Mouse (Mus musculus) limb, embryonic 14.5 days (tissue): ENCODE results near the gene Nrp2. TPM values are rescaled to one million over a fixed set of nuclear protein-coding genes. Genes with fewer than 3 reads are reported as not detected.

Source experiments
- ATAC-seq: fragments of 200-750 bp; cut with Nextera tagmentation; 2 replicates; pipeline ENCODE4 v1.8.0; 2017; ENCODE audit warnings: low read depth, moderate number of reproducible peaks, moderate TSS enrichment; ENCODE audit not compliant: low FRiP score
- DNase-seq: peaks from one replicate; pipeline ENCODE4 v3.0.0-alpha.2; 2015; ENCODE audit warnings: low spot score
- H3K27ac ChIP-seq: fragments of 300-500 bp; sonication (generic); replicated peaks from 2 replicates; pipeline ENCODE4 v1.5.1; 2014; ENCODE audit warnings: low read depth, mild to moderate bottlenecking, low read length, moderate library complexity, mixed read lengths
- H3K27me3 ChIP-seq: fragments of 300-500 bp; sonication (generic); 2 replicates; pipeline ENCODE4 v1.6.1; 2014; ENCODE audit warnings: low read length, mixed read lengths; ENCODE audit not compliant: control insufficient read depth, insufficient read depth
- H3K36me3 ChIP-seq: fragments of 300-500 bp; sonication (generic); 2 replicates; pipeline ENCODE4 v1.6.1; 2014; ENCODE audit warnings: mild to moderate bottlenecking, low read length, moderate library complexity, mixed read lengths; ENCODE audit not compliant: control insufficient read depth, insufficient read depth
- H3K4me1 ChIP-seq: fragments of 300-500 bp; sonication (generic); 2 replicates; pipeline ENCODE4 v1.6.1; 2014; ENCODE audit warnings: antibody characterized with exemption, low read length, mixed read lengths; ENCODE audit not compliant: control insufficient read depth, insufficient read depth
- H3K4me2 ChIP-seq: fragments of 300-500 bp; sonication (generic); replicated peaks from 2 replicates; pipeline ENCODE4 v1.6.1; 2014; ENCODE audit warnings: low read depth, mild to moderate bottlenecking, low read length, moderate library complexity; ENCODE audit not compliant: severe bottlenecking
- H3K4me3 ChIP-seq: fragments of 300-500 bp; sonication (generic); replicated peaks from 2 replicates; pipeline ENCODE4 v1.5.1; 2014; ENCODE audit warnings: low read length
- H3K9ac ChIP-seq: fragments of 300-500 bp; sonication (generic); 2 replicates; pipeline ENCODE4 v1.6.1; 2014; ENCODE audit warnings: mild to moderate bottlenecking, low read depth, low read length, moderate library complexity; ENCODE audit not compliant: severe bottlenecking
- H3K9me3 ChIP-seq: fragments of 300-500 bp; sonication (generic); 2 replicates; pipeline ENCODE4 v1.6.1; 2016; ENCODE audit warnings: low read length; ENCODE audit not compliant: control insufficient read depth
- POLR2A ChIP-seq: fragments of 200-500 bp; IDR thresholded peaks from 2 replicates; pipeline ENCODE4 v1.8.0; 2012; ENCODE audit warnings: inconsistent platforms, mild to moderate bottlenecking, moderate library complexity, borderline replicate concordance; ENCODE audit not compliant: insufficient read depth, insufficient read length; ENCODE audit errors: extremely low read depth
- WGBS: fragments of 180-500 bp; shearing (Covaris S2); extraction: QIAGEN DNeasy Blood & Tissue Kit; methylation state at CpG from one replicate; pipeline ENCODE4 v1.1.7; 2014; 5-methylcytosine and 5-hydroxymethylcytosine counted together
- polyA plus RNA-seq, 2 experiments: library from polyadenylated mRNA; depleted of rRNA in 1 of 2; stranded (reverse) in 1 of 2; unstranded in 1 of 2; fragments of >200 nt; fragmentation: Nextera tagmentation in 1 of 2; extraction: Ambion mirVana in 1 of 2; gene quantifications; 2 replicates each; pipeline versions ENCODE4 v1.2.1 to v1.2.3; 2012 to 2014

Nrp2 gene
- polyA plus RNA-seq, 2 experiments, result 30.4 to 60.3 TPM

DNA sequence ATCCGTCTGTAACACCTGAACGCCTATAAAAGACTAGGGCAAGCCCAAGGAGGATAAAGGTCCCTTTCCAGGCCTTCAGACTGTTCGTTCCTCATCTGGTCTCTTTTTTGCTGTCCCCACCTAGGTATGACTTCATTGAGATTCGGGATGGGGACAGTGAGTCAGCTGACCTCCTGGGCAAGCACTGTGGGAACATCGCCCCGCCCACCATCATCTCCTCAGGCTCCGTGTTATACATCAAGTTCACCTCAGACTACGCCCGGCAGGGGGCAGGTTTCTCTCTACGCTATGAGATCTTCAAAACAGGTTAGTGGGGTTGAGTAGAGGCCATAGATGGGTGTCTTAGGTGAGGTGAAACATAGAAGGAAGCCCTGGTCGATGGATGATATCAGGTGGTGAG is 35.1 kb downstream of the Nrp2 start:
- Histone ChIP-seq H3K9ac (no peak overlapping the region), H3K27ac (no peak overlapping the region), H3K4me3 (no peak overlapping the region), H3K36me3 (peaks cover 18% of the 10 kb centered on the region), H3K9me3 (no peaks in the 10 kb centered on the region), H3K27me3 (no peaks in the 10 kb centered on the region), H3K4me1 (peaks cover 2% of the 10 kb centered on the region), H3K4me2 (no peak overlapping the region)
- no peak for ATAC-seq
- no peak for DNase-seq
- no peak for TF ChIP-seq POLR2A
- 88% methylated on average over 11 of the region's 11 CpGs for WGBS

DNA sequence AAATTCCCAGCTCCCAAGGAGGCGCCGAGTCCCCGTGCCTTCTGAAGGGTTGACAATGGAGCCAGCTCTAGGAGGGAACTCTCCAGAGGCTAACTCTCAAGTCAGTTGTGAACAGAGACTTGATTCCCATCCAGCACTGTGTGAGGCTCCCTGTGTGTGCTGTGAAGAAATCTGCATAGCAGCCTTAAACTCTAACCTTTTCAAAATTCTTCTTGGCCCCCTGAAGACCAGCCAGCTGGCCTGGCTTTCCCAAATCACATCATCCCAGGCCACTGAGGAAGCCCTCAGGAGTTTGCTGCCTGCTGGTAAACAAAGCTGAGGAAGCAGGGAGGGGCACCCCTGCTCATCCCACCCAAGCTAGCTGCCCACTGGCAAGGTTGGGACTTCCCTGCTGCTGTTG is 39.0 kb downstream of the Nrp2 start:
- TF ChIP-seq POLR2A, result no peak
- H3K36me3 ChIP-seq, result peaks cover 32% of the 10 kb centered on the region

DNA sequence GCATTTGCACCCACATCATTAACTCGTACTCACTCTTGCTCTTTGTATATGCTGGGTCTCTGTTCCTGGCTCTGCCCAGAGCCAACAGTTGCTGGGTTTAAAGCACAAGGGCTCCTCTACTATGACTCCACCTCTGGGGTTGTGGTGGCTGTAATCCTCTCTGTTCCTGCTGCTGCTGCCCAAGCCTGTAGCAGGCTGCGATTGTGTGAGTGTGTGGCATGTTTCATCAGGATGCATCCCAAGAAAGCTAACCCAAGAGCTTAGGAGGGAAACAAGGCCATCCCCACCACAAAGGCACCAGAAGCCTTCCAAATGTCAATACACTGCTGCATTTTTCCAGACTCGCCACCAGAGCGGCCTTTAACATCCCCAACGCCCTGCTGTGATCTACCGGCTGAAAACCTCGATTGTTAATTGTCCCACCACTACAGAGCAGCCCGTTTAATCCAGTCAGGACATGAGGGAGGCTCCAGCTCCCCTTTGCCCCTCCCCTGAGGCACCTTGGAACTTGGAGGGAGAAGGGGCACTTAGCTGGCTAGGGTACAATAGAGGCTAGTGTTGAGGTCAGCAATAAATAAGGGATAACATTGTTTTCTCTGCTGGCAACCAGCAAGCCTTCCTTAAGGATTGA is 40.1 kb downstream of the Nrp2 start:
- Histone ChIP-seq H3K9ac (no peak overlapping the region), H3K4me3 (no peak overlapping the region), H3K4me2 (no peak overlapping the region), H3K9me3 (no peaks in the 10 kb centered on the region), H3K27ac (no peak overlapping the region), H3K36me3 (peaks cover 40% of the 10 kb centered on the region), H3K4me1 (peaks cover 6% of the 10 kb centered on the region), H3K27me3 (no peaks in the 10 kb centered on the region)
- ATAC-seq, result no peak
- WGBS, result 27% methylated on average over 8 of the region's 8 CpGs
- TF ChIP-seq POLR2A, result no peak
- no peak for DNase-seq

More for the DNA sequence above, 39.0 kb downstream of the Nrp2 start:
- Histone ChIP-seq H3K9me3 (no peaks in the 10 kb centered on the region), H3K4me3 (no peak overlapping the region), H3K27me3 (no peaks in the 10 kb centered on the region), H3K4me1 (peaks cover 6% of the 10 kb centered on the region), H3K4me2 (no peak overlapping the region), H3K27ac (no peak overlapping the region), H3K9ac (no peak overlapping the region)
- DNase-seq (no peak), ATAC-seq (no peak)
- WGBS, result 50% methylated on average over 3 of the region's 3 CpGs

DNA sequence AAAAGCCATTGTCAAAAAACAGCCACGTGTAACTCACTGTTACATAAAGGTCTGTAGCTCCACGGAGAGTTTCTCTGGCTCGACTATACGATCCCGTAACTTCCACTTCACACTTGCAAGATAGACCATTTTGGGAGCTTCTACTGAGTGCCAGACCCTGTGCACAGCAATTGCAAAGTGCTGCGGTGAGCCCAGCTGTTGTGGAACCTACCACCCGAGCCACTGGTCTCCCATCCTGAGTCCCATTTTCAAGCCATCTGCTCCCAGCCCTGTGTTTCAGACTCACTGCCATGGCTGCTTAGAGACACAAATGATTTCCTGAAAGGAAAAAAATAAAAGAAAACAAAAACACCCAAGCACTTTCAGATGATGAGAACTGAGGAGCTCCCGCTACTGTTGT is 42.8 kb downstream of the Nrp2 start:
- no peak overlapping the region for H3K27ac ChIP-seq
- H3K36me3 ChIP-seq, result peaks cover 34% of the 10 kb centered on the region
- no peak overlapping the region for H3K4me2 ChIP-seq
- H3K9ac ChIP-seq, result no peak overlapping the region
- DNase-seq (no peak), ATAC-seq (no peak)
- 83% methylated on average over 8 of the region's 8 CpGs for WGBS
- no peak overlapping the region for H3K4me3 ChIP-seq
- H3K27me3 ChIP-seq, result no peaks in the 10 kb centered on the region
- TF ChIP-seq POLR2A, result no peak
- peaks cover 9% of the 10 kb centered on the region for H3K4me1 ChIP-seq
- no peaks in the 10 kb centered on the region for H3K9me3 ChIP-seq

DNA sequence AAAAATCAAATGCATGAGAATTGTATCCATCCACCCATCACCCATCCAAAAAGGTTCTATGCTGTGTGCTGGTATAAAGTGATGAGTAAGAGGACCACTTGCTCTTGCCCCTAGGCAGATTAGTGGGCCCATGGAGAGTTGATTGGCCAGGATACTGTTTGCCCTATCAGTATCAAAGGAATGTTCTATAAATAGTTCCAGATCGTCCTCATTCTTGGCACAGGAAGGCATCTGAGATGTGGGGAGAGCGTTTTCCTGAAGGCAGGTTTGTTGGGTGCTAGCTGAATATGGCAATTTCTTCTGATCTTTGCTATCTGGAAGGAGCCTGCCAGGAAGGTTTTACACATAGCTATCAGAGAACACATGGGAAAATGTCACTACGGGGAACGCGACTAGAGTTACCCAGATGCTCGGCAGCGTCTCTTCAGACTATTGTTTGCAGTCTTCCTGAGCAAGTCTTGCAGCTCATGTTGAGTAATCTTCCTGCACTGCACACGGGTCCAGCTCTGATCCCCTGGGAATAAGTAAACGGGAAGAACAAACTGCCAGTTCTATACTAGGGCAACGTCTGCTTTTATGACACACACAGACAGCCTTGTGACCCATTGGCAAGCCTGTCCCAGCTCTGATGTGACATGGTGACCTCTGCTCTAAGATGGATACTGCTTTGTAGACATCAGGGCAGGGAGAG is 44.5 kb downstream of the Nrp2 start:
- no peak overlapping the region for H3K9ac ChIP-seq
- ATAC-seq, result no peak
- no peak for TF ChIP-seq POLR2A
- DNase-seq, result no peak
- H3K4me3 ChIP-seq, result no peak overlapping the region
- peaks cover 37% of the 10 kb centered on the region for H3K36me3 ChIP-seq
- no peak overlapping the region for H3K27ac ChIP-seq
- H3K27me3 ChIP-seq, result no peaks in the 10 kb centered on the region
- H3K9me3 ChIP-seq, result no peaks in the 10 kb centered on the region
- H3K4me2 ChIP-seq, result no peak overlapping the region
- WGBS, result 59% methylated on average over 10 of the region's 10 CpGs
- peaks cover 23% of the 10 kb centered on the region for H3K4me1 ChIP-seq

DNA sequence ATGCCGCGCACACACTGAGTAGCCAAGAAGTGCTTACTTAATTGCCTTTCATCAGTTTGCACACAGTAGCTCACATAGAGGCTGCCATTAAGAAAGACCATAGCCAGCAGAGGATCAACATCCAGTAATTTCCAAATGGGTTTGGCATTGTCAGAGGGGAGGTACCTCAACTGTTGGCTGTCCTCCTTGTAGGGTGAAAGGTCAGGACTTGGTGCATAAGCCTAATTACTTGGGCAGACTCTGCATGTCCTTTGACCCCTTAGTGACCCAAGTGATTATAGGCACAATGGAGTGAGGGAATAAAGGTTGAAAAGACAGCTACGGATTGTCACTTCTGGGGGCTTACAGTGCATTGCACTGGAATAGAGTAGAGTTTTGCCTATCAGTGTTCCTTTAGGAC is 45.3 kb downstream of the Nrp2 start:
- no peaks in the 10 kb centered on the region for H3K9me3 ChIP-seq
- DNase-seq (no peak), ATAC-seq (no peak)
- no peak for TF ChIP-seq POLR2A
- 84% methylated on average over 3 of the region's 3 CpGs for WGBS
- H3K9ac ChIP-seq, result no peak overlapping the region
- no peak overlapping the region for H3K4me2 ChIP-seq
- no peak overlapping the region for H3K27ac ChIP-seq
- no peaks in the 10 kb centered on the region for H3K27me3 ChIP-seq
- H3K4me1 ChIP-seq, result peaks cover 19% of the 10 kb centered on the region
- H3K4me3 ChIP-seq, result no peak overlapping the region
- peaks cover 41% of the 10 kb centered on the region for H3K36me3 ChIP-seq
